In the genomic region with DNA sequence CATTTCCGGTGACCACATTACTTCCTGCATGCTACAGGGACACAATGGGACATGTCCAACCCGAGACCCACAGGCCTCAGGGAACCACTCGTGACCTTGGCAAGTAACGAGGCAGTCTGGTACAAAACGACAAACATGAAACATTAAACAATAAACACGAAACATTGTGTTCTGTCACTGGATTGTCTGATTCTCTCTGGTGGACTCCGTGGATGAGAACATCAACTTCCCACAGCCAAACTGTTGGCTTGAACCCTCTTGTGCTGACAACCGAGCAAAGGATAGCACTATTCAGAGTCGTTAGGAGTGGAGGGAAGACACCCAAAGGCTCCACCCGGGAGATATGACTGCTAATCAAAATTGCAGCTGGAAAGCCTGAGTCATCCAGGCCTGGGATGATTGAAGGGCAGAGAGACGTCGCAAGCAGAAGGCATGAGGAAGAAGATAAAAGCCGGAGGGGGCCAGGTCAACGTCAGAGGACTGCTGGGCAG, we compare ENCODE assay signal across 15 mouse cellular contexts.
DNase-seq lines count a peak whose midpoint lies in the region; ATAC-seq lines count a peak whose summit lies in the region.
"Had no signal": no experiment of that assay in that cellular context is flagged by ENCODE, and none has a peak within 500 bp of the region (broad histone marks: within the 10 kb centered on the region; RNA-seq: fewer than 3 reads in every experiment).

No protein-coding gene starts in this region.

- H3K27me3 ChIP-seq in limb, embryonic 11.5 days (ENCODE audit: control insufficient read depth, insufficient read depth, low read length) = no peaks in the 10 kb centered on the region
- no peaks in the 10 kb centered on the region for H3K27me3 ChIP-seq in limb, embryonic 10.5 days (ENCODE audit: low read depth, poor library complexity, severe bottlenecking)
- no peaks in the 10 kb centered on the region for H3K27me3 ChIP-seq in neural tube, embryonic 15.5 days (replicated peaks)
- H3K27me3 ChIP-seq: embryonic facial prominence, embryonic 13.5 days; forebrain, embryonic 13.5 days; stomach, embryonic 15.5 days had no signal

- peak; percentile 16 for DNase-seq in limb, embryonic 11.5 days (ENCODE audit: low spot score)
- DNase-seq in limb, embryonic 10.5 days (ENCODE audit: low spot score) = no peak
- peak; percentile 58 for DNase-seq in adrenal gland, postnatal 14 days
- DNase-seq in liver = peak; percentile 65
- no peak for DNase-seq in left cerebral cortex, adult 9 months (ENCODE audit: low spot score in 2 of 2)
- DNase-seq: cerebellum, postnatal 10 days; heart, adult 2 months; kidney, postnatal 36 days; thymus, postnatal 4 days had no signal

- no peak overlapping the region for H3K9ac ChIP-seq in limb, embryonic 11.5 days (ENCODE audit: low read length)
- H3K9ac ChIP-seq in neural tube, embryonic 15.5 days (replicated peaks) = no peak overlapping the region
- H3K9ac ChIP-seq: embryonic facial prominence, embryonic 13.5 days; forebrain, embryonic 13.5 days; stomach, embryonic 15.5 days had no signal

- ATAC-seq in limb, embryonic 11.5 days (ENCODE audit: insufficient number of reproducible peaks, low FRiP score, low TSS enrichment, low read depth) = no peak
- peak; percentile 69 for ATAC-seq in megakaryocyte-erythroid progenitor cell, adult 5-6 weeks (replicated peaks; ENCODE audit: low FRiP score, low TSS enrichment, poor library complexity, severe bottlenecking)
- no peak for ATAC-seq in neural tube, embryonic 15.5 days (ENCODE audit: low FRiP score)
- ATAC-seq: forebrain, embryonic 13.5 days; hindbrain, embryonic 16.5 days had no signal

- no peaks in the 10 kb centered on the region for H3K9me3 ChIP-seq in limb, embryonic 11.5 days (ENCODE audit: control insufficient read depth, low read length)
- H3K9me3 ChIP-seq in limb, embryonic 10.5 days (replicated peaks) = no peaks in the 10 kb centered on the region
- no peaks in the 10 kb centered on the region for H3K9me3 ChIP-seq in neural tube, embryonic 15.5 days (replicated peaks)
- H3K9me3 ChIP-seq: embryonic facial prominence, embryonic 13.5 days; forebrain, embryonic 13.5 days; stomach, embryonic 15.5 days had no signal

- H3K4me2 ChIP-seq in limb, embryonic 11.5 days (ENCODE audit: low read depth, severe bottlenecking) = no peak overlapping the region
- H3K4me2 ChIP-seq in neural tube, embryonic 15.5 days = no peak overlapping the region
- H3K4me2 ChIP-seq: embryonic facial prominence, embryonic 13.5 days; forebrain, embryonic 13.5 days; stomach, embryonic 15.5 days had no signal

- no peaks in the 10 kb centered on the region for H3K36me3 ChIP-seq in limb, embryonic 11.5 days (ENCODE audit: control insufficient read depth, insufficient read depth, low read length)
- H3K36me3 ChIP-seq in limb, embryonic 10.5 days = no peaks in the 10 kb centered on the region
- no peaks in the 10 kb centered on the region for H3K36me3 ChIP-seq in neural tube, embryonic 15.5 days
- H3K36me3 ChIP-seq: embryonic facial prominence, embryonic 13.5 days; stomach, embryonic 15.5 days had no signal

- H3K4me1 ChIP-seq in limb, embryonic 11.5 days (ENCODE audit: control insufficient read depth, insufficient read depth, low read length) = no peaks in the 10 kb centered on the region
- H3K4me1 ChIP-seq in limb, embryonic 10.5 days = 0 out of 2 replicates have a peak, but pooled peaks cover 3% of the 10 kb centered on the region
- peaks cover 9% of the 10 kb centered on the region for H3K4me1 ChIP-seq in neural tube, embryonic 15.5 days

- WGBS in limb, embryonic 11.5 days = 83% methylated on average over 14 of the region's 14 CpGs
- WGBS in limb, embryonic 10.5 days = 86% methylated on average over 14 of the region's 14 CpGs
- 84% methylated on average over 14 of the region's 14 CpGs for WGBS in neural tube, embryonic 15.5 days

- no peak overlapping the region for H3K4me3 ChIP-seq in limb, embryonic 11.5 days (ENCODE audit: low read depth, low read length)
- no peak overlapping the region for H3K4me3 ChIP-seq in limb, embryonic 10.5 days
- no peak overlapping the region for H3K4me3 ChIP-seq in neural tube, embryonic 15.5 days (replicated peaks)
- H3K4me3 ChIP-seq: embryonic facial prominence, embryonic 13.5 days; forebrain, embryonic 13.5 days; heart, adult 2 months; stomach, embryonic 15.5 days had no signal

- H3K27ac ChIP-seq in limb, embryonic 11.5 days (replicated peaks; ENCODE audit: low read depth, low read length) = no peak overlapping the region
- H3K27ac ChIP-seq in limb, embryonic 10.5 days = no peak overlapping the region
- no peak overlapping the region for H3K27ac ChIP-seq in neural tube, embryonic 15.5 days (replicated peaks)
- H3K27ac ChIP-seq: embryonic facial prominence, embryonic 13.5 days; forebrain, embryonic 13.5 days; heart, adult 2 months; stomach, embryonic 15.5 days had no signal

Comparison
In these comparisons a context has a peak if more than half of its experiments do, and no peak if none do; other contexts are left out.
1. DNase-seq: peak in limb, embryonic 11.5 days (single experiment), adrenal gland, postnatal 14 days (single experiment) and liver (single experiment); none in limb, embryonic 10.5 days (single experiment) and left cerebral cortex, adult 9 months (0 of 2).